Mouse (Mus musculus) MEL-GATA-1-ER (cell line): ENCODE results near the gene Ints4.
A peak's percentile ranks its signal among the peaks of the same experiment; 100 is the strongest.
"Not testable (repeated sequence)": the region's sequence is repeated elsewhere in the genome, so short reads cannot be mapped to it uniquely, and the experiment has no call there.

Experiments used
- DNase-seq: peaks from one replicate; pipeline ENCODE4 v3.0.0-alpha.2; 2012; ENCODE audit warnings: low read depth; ENCODE audit errors: extremely low read depth

The Ints4 gene

GRCm38 (mm10) chr7:97480821-97481339 is at the start of gene Ints4:
TSS of gene Ints4 (plus strand) at chr7:97480956.
- peak; percentile 95 for DNase-seq

- DNase-seq: not testable (repeated sequence)
These were observed 47.2 kb upstream of the Ints4 start for GRCm38 (mm10) chr7:97433517-97433916.

GRCm38 (mm10) chr7:97434517-97434916 is 46.2 kb upstream of the Ints4 start:
- no peak for DNase-seq

- no peak for DNase-seq
These were observed 41.8 kb upstream of the Ints4 start for GRCm38 (mm10) chr7:97438986-97439385.

GRCm38 (mm10) chr7:97446171-97446925 is 34.4 kb upstream of the Ints4 start:
- no peak for DNase-seq

GRCm38 (mm10) chr7:97447050-97447531 is 33.7 kb upstream of the Ints4 start:
- DNase-seq: no peak

- not testable (repeated sequence) for DNase-seq
These were observed 29.7 kb upstream of the Ints4 start, which contains the start of gene Kctd14 for GRCm38 (mm10) chr7:97451023-97451422. TSS of gene Kctd14 (plus strand) at chr7:97451323.

- no peak for DNase-seq
These were observed 28.6 kb upstream of the Ints4 start for GRCm38 (mm10) chr7:97452196-97452595.

GRCm38 (mm10) chr7:97453141-97453921 is 27.4 kb upstream of the Ints4 start:
- peak; percentile 53 for DNase-seq

- DNase-seq: no peak
These were observed 26.0 kb upstream of the Ints4 start for GRCm38 (mm10) chr7:97454795-97455194.

GRCm38 (mm10) chr7:97455577-97455976 is 25.2 kb upstream of the Ints4 start:
- DNase-seq: no peak

GRCm38 (mm10) chr7:97473001-97473400 is 7.8 kb upstream of the Ints4 start:
- DNase-seq: no peak

- no peak for DNase-seq
These were observed 1.4 kb upstream of the Ints4 start for GRCm38 (mm10) chr7:97479349-97479748.

GRCm38 (mm10) chr7:97480290-97480689 is 466 bp upstream of the Ints4 start:
- DNase-seq: no peak

- DNase-seq: no peak
These were observed 2.6 kb downstream of the Ints4 start for GRCm38 (mm10) chr7:97483378-97483777.

- no peak for DNase-seq
These were observed 10.4 kb downstream of the Ints4 start for GRCm38 (mm10) chr7:97491157-97491556.

- no peak for DNase-seq
These were observed 11.7 kb downstream of the Ints4 start for GRCm38 (mm10) chr7:97492420-97492819.

GRCm38 (mm10) chr7:97495052-97495451 is 14.3 kb downstream of the Ints4 start:
- DNase-seq: no peak

- DNase-seq: no peak
These were observed 19.9 kb downstream of the Ints4 start for GRCm38 (mm10) chr7:97500555-97501209.

GRCm38 (mm10) chr7:97514786-97515185 is 34.0 kb downstream of the Ints4 start:
- no peak for DNase-seq

GRCm38 (mm10) chr7:97519935-97520334 is 39.2 kb downstream of the Ints4 start:
- DNase-seq: no peak

- no peak for DNase-seq
These were observed 54.8 kb downstream of the Ints4 start for GRCm38 (mm10) chr7:97535531-97535930.
